Mouse (Mus musculus): ENCODE measurements around the gene Slc43a3. TPM values are rescaled to one million over a fixed set of nuclear protein-coding genes. Genes with fewer than 3 reads are reported as not detected.

Gene Slc43a3
- polyA plus RNA-seq, 1 experiment from 2014 or later = 5.4 TPM

DNA sequence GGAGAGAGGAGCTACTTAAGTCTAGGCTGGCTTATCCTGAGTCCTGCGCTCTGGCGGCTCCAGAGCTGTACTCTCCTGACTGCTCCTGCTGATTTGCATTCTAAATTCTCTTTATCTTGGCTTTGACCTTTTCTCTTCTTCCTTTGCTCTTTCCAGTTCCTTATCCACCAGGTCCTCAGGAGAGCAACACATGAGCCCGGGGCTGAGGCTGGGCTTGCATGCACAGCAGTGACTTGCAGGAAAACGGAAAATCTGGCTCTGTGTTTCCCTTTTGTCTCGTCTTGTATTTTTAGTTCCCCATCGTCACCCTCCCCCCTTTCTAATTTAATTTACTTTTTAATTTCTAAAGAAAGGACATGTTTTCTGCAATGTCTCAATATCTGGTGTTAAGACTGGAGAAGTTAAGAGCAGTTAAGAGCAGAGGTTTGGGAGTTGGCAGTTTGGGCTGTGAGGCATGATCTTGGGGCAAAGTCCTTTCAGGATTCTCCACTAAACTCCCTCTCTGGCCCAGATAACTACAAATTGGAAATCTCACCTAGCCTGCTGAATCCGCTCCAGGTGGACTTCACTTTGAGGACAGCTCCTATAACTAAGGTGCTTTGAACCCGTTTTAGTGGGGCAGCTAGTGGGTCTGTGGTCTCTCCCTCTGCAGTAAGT lies 2.3 kb upstream of the Slc43a3 start:
- Histone ChIP-seq H3K36me3 (ENCODE audit: control insufficient read depth, insufficient read depth, low read length) (no peaks in the 10 kb centered on the region), H3K4me3 (ENCODE audit: low read length) (no peak overlapping the region), H3K27ac (ENCODE audit: low read depth, low read length) (no peak overlapping the region), H3K9me3 (ENCODE audit: control insufficient read depth, low read length) (no peaks in the 10 kb centered on the region), H3K27me3 (replicated peaks; ENCODE audit: control insufficient read depth, insufficient read depth, low read length) (no peaks in the 10 kb centered on the region), H3K4me2 (ENCODE audit: low read length) (no peak overlapping the region), H3K4me1 (ENCODE audit: control insufficient read depth, insufficient read depth, low read depth, low read length) (no peaks in the 10 kb centered on the region), H3K9ac (ENCODE audit: low read depth, low read length) (no peak overlapping the region)
- no peak for ATAC-seq
- WGBS = 77% methylated on average over 8 of the region's 8 CpGs

DNA sequence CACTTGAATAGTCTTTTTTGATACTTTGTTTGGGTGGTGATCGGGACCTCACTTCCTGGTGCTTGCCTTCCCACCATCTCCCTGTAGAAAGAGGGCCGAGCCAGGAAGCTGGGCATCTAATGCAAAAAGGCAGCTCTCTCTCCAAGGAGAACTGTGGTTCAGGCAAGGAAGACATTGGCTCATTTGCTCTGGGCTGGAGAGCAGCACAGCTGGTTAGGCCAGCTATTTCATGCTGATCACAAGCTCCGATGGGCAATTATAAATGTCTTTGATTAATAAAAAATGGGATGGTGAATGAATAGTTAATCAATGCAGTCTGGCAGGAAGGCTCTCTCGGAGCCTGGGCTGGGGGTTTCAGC lies 1.8 kb upstream of the Slc43a3 start:
- H3K9ac ChIP-seq (ENCODE audit: low read depth, low read length) = no peak overlapping the region
- H3K36me3 ChIP-seq (ENCODE audit: control insufficient read depth, insufficient read depth, low read length) = no peaks in the 10 kb centered on the region
- no peak overlapping the region for H3K27ac ChIP-seq (ENCODE audit: low read depth, low read length)
- WGBS = 42% methylated on average over 4 of the region's 4 CpGs
- no peak overlapping the region for H3K4me3 ChIP-seq (ENCODE audit: low read length)
- no peaks in the 10 kb centered on the region for H3K9me3 ChIP-seq (ENCODE audit: control insufficient read depth, low read length)
- no peak overlapping the region for H3K4me2 ChIP-seq (ENCODE audit: low read length)
- peak; percentile 10; the same call in 1 of the 2 replicates for ATAC-seq
- H3K4me1 ChIP-seq (ENCODE audit: control insufficient read depth, insufficient read depth, low read depth, low read length) = no peaks in the 10 kb centered on the region
- H3K27me3 ChIP-seq (replicated peaks; ENCODE audit: control insufficient read depth, insufficient read depth, low read length) = no peaks in the 10 kb centered on the region

DNA sequence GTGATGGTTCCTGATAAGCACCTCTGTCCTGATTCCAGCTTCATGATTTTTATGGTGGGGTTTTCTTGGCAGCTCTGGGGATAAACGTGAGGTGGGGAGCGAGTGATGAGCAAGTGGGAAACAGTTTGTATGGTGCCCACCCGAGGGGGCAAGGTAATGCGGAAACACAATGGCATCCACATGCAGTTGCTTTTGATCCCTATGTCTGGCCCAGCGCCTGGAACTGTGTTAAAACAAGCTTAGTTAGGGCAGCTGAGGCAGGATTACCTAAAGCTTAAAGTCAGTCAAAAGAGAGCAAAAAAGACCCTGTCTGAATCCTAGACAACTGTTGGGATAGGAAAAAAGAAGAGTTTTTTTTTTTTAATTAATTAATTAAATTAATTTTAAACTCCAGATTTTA lies 1.3 kb upstream of the Slc43a3 start:
- WGBS = 60% methylated on average over 5 of the region's 5 CpGs
- Histone ChIP-seq H3K27ac (ENCODE audit: low read depth, low read length) (no peak overlapping the region), H3K4me3 (ENCODE audit: low read length) (no peak overlapping the region), H3K27me3 (replicated peaks; ENCODE audit: control insufficient read depth, insufficient read depth, low read length) (no peaks in the 10 kb centered on the region), H3K9me3 (ENCODE audit: control insufficient read depth, low read length) (no peaks in the 10 kb centered on the region), H3K4me1 (ENCODE audit: control insufficient read depth, insufficient read depth, low read depth, low read length) (no peaks in the 10 kb centered on the region), H3K36me3 (ENCODE audit: control insufficient read depth, insufficient read depth, low read length) (no peaks in the 10 kb centered on the region), H3K4me2 (ENCODE audit: low read length) (no peak overlapping the region), H3K9ac (ENCODE audit: low read depth, low read length) (no peak overlapping the region)
- ATAC-seq = no peak

DNA sequence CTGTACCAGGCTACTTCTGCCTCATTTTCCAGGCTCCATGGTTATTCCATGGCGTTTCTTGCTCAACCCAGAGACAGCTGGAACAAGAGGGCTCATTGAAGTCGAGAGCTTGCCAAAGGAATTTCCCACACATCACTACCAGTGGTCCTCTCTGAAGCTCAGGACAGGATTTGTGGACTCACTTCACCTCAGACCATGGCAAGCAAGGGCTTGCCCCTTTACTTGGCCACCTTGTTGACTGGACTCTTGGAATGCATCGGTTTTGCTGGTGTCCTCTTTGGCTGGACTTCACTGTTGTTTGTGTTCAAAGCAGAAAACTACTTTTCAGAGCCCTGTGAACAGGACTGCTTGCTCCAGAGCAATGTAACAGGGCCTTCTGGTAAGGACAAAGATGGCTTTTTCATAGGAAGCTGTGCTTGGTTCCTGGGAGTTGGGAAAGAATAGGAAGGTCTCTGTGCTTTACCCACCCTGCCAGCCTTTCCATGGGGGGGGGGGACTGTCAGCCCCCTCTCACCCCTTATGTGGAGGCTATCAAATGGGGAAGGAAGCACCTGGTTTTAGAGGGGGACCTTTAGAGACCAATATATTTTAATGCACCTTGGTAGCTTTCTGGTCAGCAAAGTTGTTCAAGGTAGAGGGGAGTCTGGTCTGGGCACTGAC lies 1.2 kb downstream of the Slc43a3 start:
- Histone ChIP-seq H3K27ac (ENCODE audit: low read depth, low read length) (no peak overlapping the region), H3K4me1 (ENCODE audit: control insufficient read depth, insufficient read depth, low read depth, low read length) (no peaks in the 10 kb centered on the region), H3K9me3 (ENCODE audit: control insufficient read depth, low read length) (no peaks in the 10 kb centered on the region), H3K36me3 (ENCODE audit: control insufficient read depth, insufficient read depth, low read length) (no peaks in the 10 kb centered on the region), H3K4me3 (ENCODE audit: low read length) (no peak overlapping the region), H3K9ac (ENCODE audit: low read depth, low read length) (no peak overlapping the region), H3K27me3 (replicated peaks; ENCODE audit: control insufficient read depth, insufficient read depth, low read length) (no peaks in the 10 kb centered on the region), H3K4me2 (ENCODE audit: low read length) (peak overlapping the region; percentile 23)
- ATAC-seq = no peak
- WGBS = 69% methylated on average over 3 of the region's 3 CpGs

DNA sequence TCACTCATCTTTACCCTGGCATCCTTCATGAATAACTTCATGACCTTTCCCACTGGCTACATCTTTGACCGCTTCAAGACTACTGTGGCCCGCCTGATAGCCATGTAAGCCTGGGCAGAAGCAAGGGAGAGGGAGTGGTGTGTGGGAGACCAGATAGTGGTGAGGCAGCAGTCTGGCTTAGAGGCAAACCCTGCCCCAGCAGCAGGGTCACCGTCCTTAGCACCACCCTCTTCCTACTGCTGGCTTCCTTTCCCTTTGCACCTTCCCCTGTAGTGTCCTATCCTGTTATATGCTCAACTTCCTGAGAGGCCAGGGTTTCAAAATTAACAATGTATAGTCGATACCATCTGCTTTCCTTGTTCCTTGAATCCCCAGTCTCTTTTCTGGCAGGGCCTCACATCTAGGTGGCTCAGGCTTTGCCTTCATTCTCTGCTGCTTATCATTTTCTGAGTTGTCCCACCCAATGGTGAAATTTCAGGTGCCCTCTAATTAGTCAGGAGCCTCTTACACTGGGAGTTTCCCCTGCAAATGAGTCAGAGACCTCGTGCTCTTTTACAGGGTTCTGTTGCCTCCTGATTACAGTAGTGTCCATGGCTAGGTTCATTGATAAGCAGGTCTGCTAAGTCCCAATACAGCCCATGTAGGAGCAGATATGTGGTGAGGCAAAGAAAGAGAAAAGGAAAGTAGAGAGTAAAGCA lies 2.0 kb downstream of the Slc43a3 start:
- H3K4me3 ChIP-seq (ENCODE audit: low read length) = no peak overlapping the region
- no peak overlapping the region for H3K9ac ChIP-seq (ENCODE audit: low read depth, low read length)
- no peaks in the 10 kb centered on the region for H3K36me3 ChIP-seq (ENCODE audit: control insufficient read depth, insufficient read depth, low read length)
- no peaks in the 10 kb centered on the region for H3K4me1 ChIP-seq (ENCODE audit: control insufficient read depth, insufficient read depth, low read depth, low read length)
- no peak overlapping the region for H3K4me2 ChIP-seq (ENCODE audit: low read length)
- H3K27ac ChIP-seq (ENCODE audit: low read depth, low read length) = no peak overlapping the region
- no peak for ATAC-seq
- 84% methylated on average over 5 of the region's 5 CpGs for WGBS
- no peaks in the 10 kb centered on the region for H3K27me3 ChIP-seq (replicated peaks; ENCODE audit: control insufficient read depth, insufficient read depth, low read length)
- H3K9me3 ChIP-seq (ENCODE audit: control insufficient read depth, low read length) = no peaks in the 10 kb centered on the region

DNA sequence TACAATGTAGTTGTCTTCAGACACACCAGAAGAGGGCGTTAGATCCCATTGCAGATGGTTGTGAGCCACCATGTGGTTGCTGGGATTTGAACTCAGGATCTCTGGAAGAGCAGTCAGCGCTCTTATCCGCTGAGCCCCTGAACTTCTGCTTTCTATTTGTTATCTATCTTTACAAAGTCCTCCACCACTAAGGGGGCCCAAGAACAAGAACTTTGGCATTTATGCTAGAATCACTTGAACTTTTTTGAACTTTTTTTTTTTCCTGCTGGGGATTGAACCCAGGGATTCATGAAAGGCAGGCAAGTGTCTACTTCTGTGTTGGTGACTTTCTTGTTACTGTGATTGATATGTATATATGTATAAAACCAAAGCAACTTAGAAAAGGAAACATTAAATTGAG lies 2.9 kb downstream of the Slc43a3 start:
- H3K27ac ChIP-seq (ENCODE audit: low read depth, low read length) = no peak overlapping the region
- 90% methylated on average over 3 of the region's 3 CpGs for WGBS
- no peaks in the 10 kb centered on the region for H3K9me3 ChIP-seq (ENCODE audit: control insufficient read depth, low read length)
- no peak overlapping the region for H3K9ac ChIP-seq (ENCODE audit: low read depth, low read length)
- H3K4me2 ChIP-seq (ENCODE audit: low read length) = no peak overlapping the region
- no peaks in the 10 kb centered on the region for H3K36me3 ChIP-seq (ENCODE audit: control insufficient read depth, insufficient read depth, low read length)
- no peaks in the 10 kb centered on the region for H3K4me1 ChIP-seq (ENCODE audit: control insufficient read depth, insufficient read depth, low read depth, low read length)
- H3K4me3 ChIP-seq (ENCODE audit: low read length) = no peak overlapping the region
- H3K27me3 ChIP-seq (replicated peaks; ENCODE audit: control insufficient read depth, insufficient read depth, low read length) = no peaks in the 10 kb centered on the region
- ATAC-seq = no peak

DNA sequence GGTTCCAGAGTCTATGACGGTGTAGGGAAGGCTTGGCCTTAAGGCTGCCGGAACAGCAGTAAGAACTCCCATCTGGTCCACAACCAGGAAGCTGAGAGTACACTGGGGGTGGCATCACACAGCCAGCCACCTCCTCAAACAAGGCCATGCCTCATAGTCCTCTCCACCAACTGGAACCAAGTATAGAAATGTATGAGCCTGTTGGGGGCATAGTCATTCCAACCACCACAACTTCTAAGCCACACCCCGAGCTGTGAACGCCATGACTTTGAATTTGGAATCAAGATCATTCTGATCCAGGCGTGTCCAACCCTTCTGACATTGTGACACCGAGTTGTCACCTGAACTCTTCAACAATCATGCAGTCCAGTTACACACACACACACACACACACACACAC lies 3.3 kb downstream of the Slc43a3 start:
- no peak overlapping the region for H3K4me3 ChIP-seq (ENCODE audit: low read length)
- H3K4me1 ChIP-seq (ENCODE audit: control insufficient read depth, insufficient read depth, low read depth, low read length) = no peaks in the 10 kb centered on the region
- no peaks in the 10 kb centered on the region for H3K36me3 ChIP-seq (ENCODE audit: control insufficient read depth, insufficient read depth, low read length)
- no peak overlapping the region for H3K9ac ChIP-seq (ENCODE audit: low read depth, low read length)
- 93% methylated on average over 6 of the region's 6 CpGs for WGBS
- H3K27ac ChIP-seq (ENCODE audit: low read depth, low read length) = no peak overlapping the region
- ATAC-seq = no peak
- H3K27me3 ChIP-seq (replicated peaks; ENCODE audit: control insufficient read depth, insufficient read depth, low read length) = no peaks in the 10 kb centered on the region
- H3K9me3 ChIP-seq (ENCODE audit: control insufficient read depth, low read length) = no peaks in the 10 kb centered on the region
- no peak overlapping the region for H3K4me2 ChIP-seq (ENCODE audit: low read length)

DNA sequence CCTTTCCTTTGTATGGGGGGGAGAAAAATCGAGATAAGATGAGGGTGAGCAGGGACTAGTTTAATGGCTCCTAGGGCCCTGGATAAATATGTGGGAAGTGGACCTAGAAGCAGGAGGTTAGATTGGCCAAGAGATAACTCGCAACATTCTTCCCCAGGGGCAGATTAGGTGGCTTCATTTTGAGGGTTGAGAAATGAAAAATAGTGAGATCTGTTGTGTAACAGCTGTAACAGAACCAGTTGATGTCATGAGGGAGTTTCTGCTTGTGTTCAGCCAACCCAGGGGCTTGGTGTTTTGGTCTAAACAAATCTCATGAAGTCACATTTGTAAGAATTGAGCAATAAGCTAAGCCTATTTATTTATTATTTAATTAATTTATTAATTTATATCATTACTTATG lies 5.0 kb downstream of the Slc43a3 start:
- Histone ChIP-seq H3K4me1 (ENCODE audit: control insufficient read depth, insufficient read depth, low read depth, low read length) (no peaks in the 10 kb centered on the region), H3K9ac (ENCODE audit: low read depth, low read length) (no peak overlapping the region), H3K27ac (ENCODE audit: low read depth, low read length) (no peak overlapping the region), H3K4me2 (ENCODE audit: low read length) (no peak overlapping the region), H3K9me3 (ENCODE audit: control insufficient read depth, low read length) (no peaks in the 10 kb centered on the region), H3K27me3 (replicated peaks; ENCODE audit: control insufficient read depth, insufficient read depth, low read length) (no peaks in the 10 kb centered on the region), H3K36me3 (ENCODE audit: control insufficient read depth, insufficient read depth, low read length) (no peaks in the 10 kb centered on the region), H3K4me3 (ENCODE audit: low read length) (no peak overlapping the region)
- ATAC-seq = no peak
- WGBS = 82% methylated on average over 2 of the region's 2 CpGs

DNA sequence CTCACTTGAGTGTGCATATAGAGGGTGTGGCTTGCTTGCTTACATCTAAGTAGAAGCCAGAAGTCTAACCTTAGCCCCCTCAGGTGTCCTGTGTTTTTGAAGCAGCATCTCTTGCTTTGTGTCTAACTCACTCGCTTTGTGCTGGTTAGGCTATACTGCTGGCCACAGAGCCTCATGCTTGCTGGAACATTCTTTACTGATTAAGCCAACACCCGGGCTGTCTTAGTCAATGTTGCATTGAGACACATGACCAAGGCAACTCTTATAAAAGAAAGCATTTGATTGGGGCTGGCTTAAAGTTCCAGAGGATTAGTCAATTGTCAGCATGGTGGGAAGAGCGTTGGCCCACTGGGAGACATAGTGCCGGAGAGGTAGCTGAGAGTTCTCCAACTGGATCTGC lies 5.4 kb downstream of the Slc43a3 start:
- ATAC-seq = no peak
- Histone ChIP-seq H3K4me2 (ENCODE audit: low read length) (no peak overlapping the region), H3K9ac (ENCODE audit: low read depth, low read length) (no peak overlapping the region), H3K27me3 (replicated peaks; ENCODE audit: control insufficient read depth, insufficient read depth, low read length) (no peaks in the 10 kb centered on the region), H3K4me1 (ENCODE audit: control insufficient read depth, insufficient read depth, low read depth, low read length) (no peaks in the 10 kb centered on the region), H3K9me3 (ENCODE audit: control insufficient read depth, low read length) (no peaks in the 10 kb centered on the region), H3K27ac (ENCODE audit: low read depth, low read length) (no peak overlapping the region), H3K36me3 (ENCODE audit: control insufficient read depth, insufficient read depth, low read length) (no peaks in the 10 kb centered on the region), H3K4me3 (ENCODE audit: low read length) (no peak overlapping the region)
- WGBS = 90% methylated on average over 4 of the region's 4 CpGs

Measured in hindbrain, embryonic 16.5 days (tissue).